Mouse (Mus musculus) heart, postnatal 10 days (tissue): ENCODE data around the gene Selenom. TPM values are rescaled to one million over a fixed set of nuclear protein-coding genes. Genes with fewer than 3 reads are reported as not detected.

Experiments used
- DNase-seq, 2 experiments: peaks; one replicate each; pipeline ENCODE4 v3.0.0; 2021
- intact Hi-C: fragments of 180-260 bp; cut with DNase I; formaldehyde crosslinking; loops from one replicate; pipeline ENCODE4 v1.15.1; 2025
- total RNA-seq, 2 experiments: library from RNA; stranded (reverse); gene quantifications; 2 replicates each; pipeline ENCODE4 v1.2.3; 2021

The Selenom gene
- total RNA-seq, 2 experiments from 2014 or later = 57.2 to 57.3 TPM

- intact Hi-C loops = loop anchor here (5.0 kb wide), 3 partner anchors 53 to 163 kb away; no protein-coding TSS in a partner anchor
These were observed 4.2 kb upstream of the Selenom start for GRCm38 (mm10) chr11:3510321-3510720.

GRCm38 (mm10) chr11:3513291-3513690, 1.2 kb upstream of the Selenom start:
- intact Hi-C loops = loop anchor here (5.0 kb wide), 3 partner anchors 56 to 166 kb away; no protein-coding TSS in a partner anchor
- DNase-seq = no peak

More at GRCm38 (mm10) chr11:3510321-3510720, 4.2 kb upstream of the Selenom start:
- DNase-seq = no peak

- intact Hi-C loops = no loop called here
- no peak for DNase-seq
These were observed 732 bp downstream of the Selenom start for GRCm38 (mm10) chr11:3515216-3515615.

- intact Hi-C loops = no loop called here
- no peak for DNase-seq
These were observed 1.2 kb downstream of the Selenom start for GRCm38 (mm10) chr11:3515637-3516036.

GRCm38 (mm10) chr11:3516121-3516520, 1.6 kb downstream of the Selenom start:
- no peak for DNase-seq
- intact Hi-C loops = no loop called here

- intact Hi-C loops = no loop called here
- peak; percentile 59 to 65 for DNase-seq
These were observed 2.7 kb downstream of the Selenom start for GRCm38 (mm10) chr11:3516859-3517845.

- intact Hi-C loops = loop anchor here (2.0 kb wide), 1 partner anchor 15 kb away; no protein-coding TSS in a partner anchor
- DNase-seq = peak in 1 of 2 experiments; percentile 29
These were observed 3.6 kb downstream of the Selenom start for GRCm38 (mm10) chr11:3517846-3518732.

- intact Hi-C loops = loop anchor here (2.0 kb wide), 1 partner anchor 14 kb away; no protein-coding TSS in a partner anchor
- peak in 1 of 2 experiments; percentile 20 for DNase-seq
These were observed 4.7 kb downstream of the Selenom start for GRCm38 (mm10) chr11:3519051-3519726.

- DNase-seq = peak in 1 of 2 experiments; percentile 5
- intact Hi-C loops = loop anchor here (2.0 to 10.0 kb wide), 2 partner anchors 13 to 375 kb away; partner anchors contain the start of genes 4921536K21Rik and Dusp18
These were observed 5.4 kb downstream of the Selenom start for GRCm38 (mm10) chr11:3519756-3520398.

GRCm38 (mm10) chr11:3520919-3521318, 6.4 kb downstream of the Selenom start:
- DNase-seq = no peak
- intact Hi-C loops = loop anchor here (10.0 kb wide), 1 partner anchor 374 kb away; the partner anchor contains the start of genes 4921536K21Rik and Dusp18

- intact Hi-C loops = loop anchor here (10.0 kb wide), 1 partner anchor 373 kb away; the partner anchor contains the start of genes 4921536K21Rik and Dusp18
- peak in 1 of 2 experiments; percentile 20 for DNase-seq
These were observed 7.1 kb downstream of the Selenom start for GRCm38 (mm10) chr11:3521339-3522224.

- intact Hi-C loops = loop anchor here (10.0 kb wide), 1 partner anchor 372 kb away; the partner anchor contains the start of genes 4921536K21Rik and Dusp18
- no peak for DNase-seq
These were observed 8.0 kb downstream of the Selenom start for GRCm38 (mm10) chr11:3522285-3523000.

- intact Hi-C loops = loop anchor here (10.0 kb wide), 1 partner anchor 371 kb away; the partner anchor contains the start of genes 4921536K21Rik and Dusp18
- DNase-seq = no peak
These were observed 9.5 kb downstream of the Selenom start for GRCm38 (mm10) chr11:3523840-3524582.

GRCm38 (mm10) chr11:3525560-3525959, 11.1 kb downstream of the Selenom start:
- no peak for DNase-seq
- intact Hi-C loops = loop anchor here (10.0 kb wide), 1 partner anchor 369 kb away; the partner anchor contains the start of genes 4921536K21Rik and Dusp18

GRCm38 (mm10) chr11:3526207-3526606, 11.7 kb downstream of the Selenom start:
- DNase-seq = no peak
- intact Hi-C loops = loop anchor here (10.0 kb wide), 1 partner anchor 369 kb away; the partner anchor contains the start of genes 4921536K21Rik and Dusp18

GRCm38 (mm10) chr11:3526979-3527738, 12.7 kb downstream of the Selenom start:
- intact Hi-C loops = loop anchor here (10.0 kb wide), 1 partner anchor 368 kb away; the partner anchor contains the start of genes 4921536K21Rik and Dusp18
- peak; percentile 69 to 72 for DNase-seq
